Mouse (Mus musculus): ENCODE data around the gene Pelo.

Pelo gene

DNA sequence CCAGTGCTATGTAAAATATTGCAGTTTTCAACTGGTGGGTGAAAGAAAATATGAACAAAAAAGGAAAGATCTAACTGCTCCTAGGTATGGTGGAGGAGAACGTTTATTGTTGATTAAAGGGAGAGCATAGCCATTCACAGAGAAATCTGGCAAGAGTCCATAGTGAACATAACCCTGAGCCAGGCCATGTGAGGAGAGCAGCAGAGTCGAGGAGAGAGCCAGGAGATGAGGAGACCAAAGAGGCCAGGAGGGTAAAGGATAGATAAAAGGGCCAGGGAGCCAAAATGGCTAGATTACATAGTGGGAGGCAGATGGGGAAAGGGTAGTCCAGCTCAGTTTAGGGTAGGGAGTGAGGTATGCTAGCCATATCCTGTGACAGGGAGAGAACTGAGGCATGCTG, 6.2 kb upstream of the Pelo start:
- DNase-seq (ENCODE audit: low read depth), result no peak

DNA sequence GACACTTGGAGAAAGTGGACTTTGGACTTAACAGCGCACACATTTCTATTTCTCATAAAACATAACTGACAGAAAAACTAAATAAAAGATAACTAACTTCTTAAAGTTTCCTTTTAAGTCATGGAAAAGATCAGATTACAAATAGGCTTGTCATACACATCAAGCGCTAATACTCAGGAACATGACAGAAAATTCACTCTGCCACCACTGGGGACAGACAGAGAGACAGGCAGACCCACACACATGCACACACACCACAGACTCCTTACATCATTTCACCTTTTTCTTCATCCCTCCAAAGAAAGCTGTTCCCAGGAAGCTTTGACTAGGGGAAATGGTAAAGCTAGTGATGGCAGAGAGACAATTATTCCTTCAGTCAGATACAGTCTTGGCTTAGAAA, 5.4 kb upstream of the Pelo start:
- DNase-seq (ENCODE audit: low read depth), result no peak

DNA sequence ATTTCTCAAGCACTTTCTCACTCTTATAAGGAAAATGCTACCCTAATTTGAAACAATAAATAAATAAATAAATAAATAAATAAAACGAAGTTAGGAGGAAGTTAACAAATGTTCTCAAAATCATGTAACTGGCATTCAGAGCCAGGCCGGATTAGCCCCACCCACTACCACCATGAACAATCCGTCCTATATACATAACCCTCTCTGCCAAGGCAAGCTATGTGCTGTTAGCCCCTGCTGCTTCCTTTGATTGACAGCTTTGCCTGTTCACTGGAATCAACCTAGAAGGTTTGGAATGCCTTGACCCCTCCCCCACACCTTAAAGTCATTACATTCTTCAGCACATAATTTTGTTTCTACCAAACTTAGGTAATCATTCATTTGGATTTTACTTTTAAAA, 1.5 kb upstream of the Pelo start:
- no peak for DNase-seq (ENCODE audit: low read depth)

DNA sequence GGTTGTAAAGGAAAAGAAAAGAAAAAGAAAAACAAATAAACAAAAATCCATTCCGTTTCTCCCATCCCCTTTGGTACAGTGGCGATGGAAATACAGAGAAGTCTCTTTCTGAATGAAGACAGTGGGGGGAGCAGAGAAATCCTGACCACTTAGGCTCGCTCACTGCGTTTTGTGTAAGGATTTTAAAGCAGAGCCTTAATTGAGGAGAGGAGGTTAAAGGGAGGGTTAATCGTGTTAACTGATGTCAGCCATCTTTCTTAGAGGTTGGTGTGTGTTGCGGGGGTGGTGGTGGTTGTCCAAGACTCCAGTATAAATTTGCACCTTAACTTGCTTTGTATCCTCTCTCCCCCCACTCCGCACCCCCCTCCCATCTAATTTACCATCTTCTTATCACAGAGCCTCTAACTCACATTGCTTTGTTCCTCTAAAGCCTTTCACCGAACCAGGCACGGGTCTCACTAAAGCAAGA, 1.0 kb upstream of the Pelo start:
- no peak for DNase-seq (ENCODE audit: low read depth)

DNA sequence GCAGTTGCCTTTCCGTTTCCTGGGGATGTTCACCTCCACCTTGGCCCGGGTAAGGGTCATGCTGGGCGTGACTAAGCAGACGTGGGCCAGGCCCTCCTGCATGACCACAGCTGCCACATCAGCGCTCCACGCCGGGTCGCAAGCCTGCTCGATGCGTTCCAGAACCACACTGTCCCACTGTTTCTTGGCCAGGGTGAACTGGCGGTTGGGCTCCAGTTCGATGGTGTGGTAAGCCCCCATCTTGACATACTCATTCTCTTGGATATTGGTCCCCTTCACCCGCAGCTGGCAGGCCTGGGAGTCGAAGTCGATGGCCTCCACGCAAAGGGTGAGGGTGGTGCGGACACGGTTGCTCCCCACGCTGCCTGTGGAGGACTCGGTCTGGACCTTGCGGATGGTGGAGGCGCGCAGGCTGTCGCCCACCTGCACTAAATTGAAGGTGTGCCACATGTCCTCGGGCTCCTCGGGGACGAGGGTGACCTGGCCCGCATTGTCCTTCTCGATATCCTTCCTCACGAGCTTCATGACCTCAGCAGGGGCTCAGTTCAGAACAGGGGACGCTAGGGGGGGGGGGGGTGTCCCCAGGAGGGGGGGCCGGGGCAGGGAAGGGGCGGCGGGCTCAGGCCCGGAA, 476 bp downstream of the Pelo start:
- DNase-seq (ENCODE audit: low read depth), result no peak

DNA sequence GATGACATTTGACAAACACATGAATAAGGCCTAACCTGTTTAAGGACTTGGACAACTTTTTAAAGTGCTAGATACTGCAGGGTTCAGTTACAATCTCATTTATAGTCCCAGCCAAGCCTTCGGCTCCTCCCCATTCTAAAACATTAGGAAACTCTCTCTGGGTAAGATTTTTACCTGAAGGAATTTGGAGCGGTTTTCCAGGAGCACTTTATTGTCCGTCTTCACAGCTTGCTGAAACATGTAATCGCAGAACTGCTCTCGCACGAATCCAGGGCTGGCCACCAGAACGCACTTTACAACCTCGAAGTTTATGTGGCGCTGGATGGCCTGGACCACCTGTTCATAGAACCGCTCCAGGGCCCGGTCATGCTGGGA, 979 bp downstream of the Pelo start:
- no peak for DNase-seq (ENCODE audit: low read depth)

DNA sequence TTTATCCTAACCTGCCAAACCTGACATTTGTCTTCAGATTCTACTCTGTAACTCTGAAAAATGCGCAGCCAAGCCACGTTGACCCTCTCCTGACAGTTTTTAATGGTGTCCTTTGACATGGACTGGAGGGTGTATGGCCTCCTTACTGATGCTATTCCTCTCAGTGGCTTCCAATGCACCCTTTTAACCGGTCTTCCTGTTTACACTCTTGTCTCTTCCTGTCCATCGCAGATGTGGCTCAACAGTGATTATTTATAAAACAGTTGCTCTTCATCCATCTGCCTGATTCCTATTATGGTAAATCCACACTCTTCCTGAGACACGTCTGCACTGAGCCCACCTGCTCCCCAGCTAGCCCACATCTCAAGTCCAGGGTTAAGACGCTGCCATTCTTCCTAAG, 4.0 kb downstream of the Pelo start:
- no peak for DNase-seq (ENCODE audit: low read depth)

DNA sequence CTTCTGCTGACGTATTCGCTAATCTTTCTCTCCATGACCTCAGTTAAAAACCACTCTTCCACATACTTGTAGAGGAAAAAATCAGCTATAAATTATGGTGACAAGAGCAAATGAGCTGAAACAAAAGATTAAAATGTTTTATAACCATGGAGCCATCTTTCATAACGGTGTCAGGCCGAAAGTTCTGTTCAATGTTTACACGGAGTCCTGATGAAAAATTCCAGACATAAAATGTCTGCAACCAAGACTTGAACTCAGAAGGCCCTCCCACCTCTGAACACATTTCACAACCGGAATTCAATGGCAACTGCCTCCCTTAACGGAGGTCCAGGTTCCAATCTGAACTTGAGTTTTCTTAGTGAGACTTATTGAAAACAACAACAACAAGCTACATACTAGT, 7.6 kb downstream of the Pelo start:
- no peak for DNase-seq (ENCODE audit: low read depth)

DNA sequence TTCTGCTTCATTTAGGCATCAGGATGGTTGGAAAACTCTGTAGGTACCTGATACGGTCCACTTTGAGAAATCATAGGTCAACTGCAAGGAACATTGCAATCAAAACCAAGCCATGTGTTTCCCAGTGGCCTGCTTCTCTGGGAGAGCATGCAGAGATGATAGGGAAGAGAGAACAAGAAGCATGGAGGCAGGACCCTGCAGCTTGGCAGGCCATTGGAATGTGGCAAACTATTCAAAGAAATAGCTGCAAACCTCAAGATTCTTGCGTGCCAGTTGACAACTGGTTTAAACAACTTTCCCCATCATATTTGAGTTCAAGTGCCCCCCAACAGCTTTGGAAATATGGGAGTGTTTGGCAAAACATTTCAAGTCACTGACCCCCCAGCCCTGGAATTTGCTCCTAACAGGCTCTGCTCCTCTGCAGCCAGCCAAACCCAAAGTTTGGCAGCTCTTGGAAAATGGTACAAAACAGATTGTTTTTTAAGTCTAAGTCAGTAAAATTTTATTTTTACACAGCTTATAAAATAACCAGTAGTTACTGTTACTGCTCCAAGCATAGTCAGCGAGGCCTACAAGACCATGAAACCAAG, 9.9 kb downstream of the Pelo start:
- DNase-seq (ENCODE audit: low read depth), result no peak

DNA sequence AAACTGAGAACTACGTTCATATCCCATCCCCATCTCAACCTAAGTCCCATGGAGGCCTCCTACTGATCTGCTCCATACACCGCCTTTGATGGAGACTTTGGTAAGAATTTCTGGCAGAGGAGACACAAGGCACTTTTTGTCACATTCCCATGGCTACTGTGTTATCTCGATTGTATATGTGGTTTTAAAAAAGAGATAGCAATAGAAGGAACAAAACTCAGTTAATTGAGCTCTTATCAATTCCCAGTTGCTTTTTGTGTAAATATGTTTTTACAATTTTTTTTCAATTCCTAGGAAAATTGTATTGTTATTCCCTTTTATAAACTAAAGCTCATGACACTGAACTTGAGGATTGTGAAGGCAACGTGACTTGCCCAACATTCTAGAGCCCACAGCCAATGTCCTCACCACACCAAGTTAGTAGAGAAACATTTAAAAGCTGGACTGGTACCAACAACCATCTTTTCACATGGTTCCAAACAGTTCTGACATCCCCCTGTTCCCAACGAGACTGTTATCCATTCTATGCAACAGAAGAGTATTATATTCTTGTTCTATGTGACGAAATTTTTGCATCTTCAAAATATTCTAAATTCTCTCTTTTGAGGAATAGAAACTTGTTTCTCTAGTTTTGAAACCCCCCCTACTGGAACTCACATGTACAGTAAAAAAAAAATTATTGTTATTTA, 10.8 kb downstream of the Pelo start:
- no peak for DNase-seq (ENCODE audit: low read depth)

DNA sequence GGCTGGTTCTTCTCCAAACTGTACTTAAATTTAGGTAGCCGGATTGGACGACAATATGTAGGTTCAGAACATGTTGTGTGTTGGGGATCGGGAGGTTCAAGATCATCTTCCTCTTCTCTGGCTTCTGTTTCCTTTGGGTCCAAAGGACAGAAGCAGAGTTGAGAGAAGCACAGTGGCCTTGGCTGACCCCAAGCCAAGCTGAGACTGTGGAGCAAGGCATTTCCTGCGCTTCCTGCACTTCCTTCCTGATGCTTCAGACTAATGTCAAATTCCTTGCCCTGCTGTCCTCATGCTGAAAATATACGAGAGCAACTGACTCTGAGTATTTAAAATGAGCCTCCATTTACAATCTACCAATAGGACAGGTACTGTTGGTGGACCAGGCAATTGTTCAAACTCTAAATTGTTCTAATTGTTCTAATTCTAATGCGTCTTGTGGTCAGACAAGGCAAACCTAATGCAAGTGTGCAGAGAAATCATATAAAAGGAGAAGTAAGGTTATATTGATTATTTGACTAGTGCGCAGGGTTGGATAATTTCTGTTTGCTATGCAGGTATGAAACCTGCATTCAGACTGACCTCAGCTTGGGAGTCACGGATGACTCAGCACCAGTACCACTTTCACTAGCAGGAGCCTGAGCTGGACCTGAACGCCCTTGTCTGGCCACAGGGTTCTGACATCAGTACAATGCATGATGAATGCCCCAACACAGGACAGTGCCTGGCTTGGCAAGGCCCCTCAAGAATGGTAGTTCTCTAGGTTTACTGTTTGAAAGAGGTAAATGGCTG, 12.4 kb downstream of the Pelo start:
- DNase-seq (ENCODE audit: low read depth), result peak; percentile 23

DNA sequence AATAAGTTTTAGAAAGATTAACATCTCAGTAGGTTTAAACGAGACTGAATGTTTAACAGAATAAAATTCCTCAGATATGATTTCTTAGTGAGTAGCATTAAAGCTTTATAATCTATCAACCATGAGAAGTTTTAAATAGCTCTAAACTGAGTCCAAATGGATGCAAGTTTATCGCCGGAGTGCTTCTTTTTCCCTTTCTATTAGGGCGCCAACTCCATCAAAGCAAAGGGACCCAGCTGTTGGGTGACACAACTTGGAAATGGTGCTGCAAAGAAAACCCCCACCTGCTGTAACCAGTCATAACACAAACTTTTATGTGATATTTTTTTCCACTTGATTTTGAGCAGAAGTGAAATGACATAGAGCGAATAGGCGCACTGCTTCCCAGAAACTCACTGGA, 17.6 kb downstream of the Pelo start:
- no peak for DNase-seq (ENCODE audit: low read depth)

DNA sequence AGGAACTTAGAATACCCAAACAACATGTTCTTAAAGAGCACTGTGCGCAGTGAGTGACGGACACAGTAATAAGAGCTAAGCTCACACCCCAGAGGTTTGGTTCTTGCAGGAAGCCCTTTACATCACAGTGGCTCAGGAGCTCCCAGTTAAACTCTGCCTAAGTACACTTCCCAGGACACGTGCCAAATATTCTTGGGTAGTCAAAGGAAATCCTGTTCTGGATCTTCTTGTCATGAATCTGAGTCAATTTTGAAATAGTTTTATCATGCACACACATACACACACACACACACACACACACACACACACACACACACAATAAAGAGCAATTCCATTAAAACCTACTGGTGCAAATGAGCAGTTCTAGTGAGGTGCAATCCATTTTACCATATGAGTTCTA, 18.6 kb downstream of the Pelo start:
- no peak for DNase-seq (ENCODE audit: low read depth)

DNA sequence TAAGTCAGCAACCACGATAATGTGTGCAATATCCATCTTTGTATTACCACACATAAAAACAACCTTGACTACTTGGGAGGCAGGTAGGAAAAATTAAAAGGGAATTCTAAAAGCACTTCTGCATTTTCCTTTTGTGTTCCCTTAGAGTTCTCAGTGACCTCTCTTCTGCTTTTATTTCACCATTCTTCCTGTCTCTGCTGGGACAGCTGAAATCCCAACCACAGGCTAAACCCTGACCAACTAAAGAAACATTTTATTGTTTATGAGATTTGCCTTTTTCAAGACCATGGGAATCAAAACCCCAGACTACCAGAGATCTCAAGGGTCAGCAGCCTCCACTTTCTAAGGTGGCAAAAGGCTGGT, 22.0 kb downstream of the Pelo start:
- no peak for DNase-seq (ENCODE audit: low read depth)

DNA sequence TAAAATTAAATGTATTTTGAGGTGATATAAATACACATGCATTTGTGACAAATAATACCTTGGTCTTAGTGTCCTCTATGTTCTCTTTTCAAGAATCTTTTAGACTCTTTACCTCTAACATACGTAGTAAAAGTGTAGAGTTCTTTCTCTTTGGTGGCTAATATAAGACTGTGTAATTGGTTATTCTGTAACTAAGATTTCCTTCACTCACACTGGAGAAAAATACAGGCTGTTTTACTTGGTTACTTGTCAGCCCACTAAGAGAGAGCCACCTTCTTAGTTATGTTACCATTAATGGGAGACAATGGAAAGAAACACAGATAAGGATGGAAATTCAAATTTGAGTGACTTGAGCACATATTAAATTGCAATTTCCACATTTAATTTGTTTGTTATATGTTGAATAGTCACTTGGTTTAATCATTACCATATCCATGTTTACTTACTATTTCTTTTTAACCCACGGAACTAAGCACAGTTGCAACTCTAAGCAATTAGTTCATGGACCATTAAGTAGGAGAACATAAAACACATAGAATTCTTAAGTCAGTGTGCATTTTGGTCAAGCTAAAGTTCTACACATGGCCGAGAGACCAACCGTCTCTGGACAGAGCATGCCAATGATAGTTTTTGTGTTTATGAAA, 22.5 kb downstream of the Pelo start:
- DNase-seq (ENCODE audit: low read depth), result no peak

DNA sequence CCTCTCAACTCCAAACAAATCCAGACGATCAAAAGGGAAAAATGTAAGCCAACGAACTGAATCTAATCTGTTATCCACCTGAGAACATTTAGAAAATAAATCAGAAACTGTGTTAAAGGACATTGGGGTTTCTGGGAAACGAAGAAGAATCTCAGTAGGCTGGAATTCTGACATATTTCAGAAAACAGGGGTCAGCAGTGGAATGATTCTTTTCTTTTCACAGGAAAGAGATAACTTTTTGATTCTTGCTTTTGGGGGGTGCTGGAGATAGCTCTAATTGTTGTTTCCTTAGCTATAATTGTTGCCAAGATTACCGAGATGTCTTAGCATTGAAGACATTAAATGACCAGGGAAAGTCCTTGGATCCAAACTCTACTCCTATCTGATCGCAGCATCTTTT, 32.4 kb downstream of the Pelo start:
- DNase-seq (ENCODE audit: low read depth), result no peak

DNA sequence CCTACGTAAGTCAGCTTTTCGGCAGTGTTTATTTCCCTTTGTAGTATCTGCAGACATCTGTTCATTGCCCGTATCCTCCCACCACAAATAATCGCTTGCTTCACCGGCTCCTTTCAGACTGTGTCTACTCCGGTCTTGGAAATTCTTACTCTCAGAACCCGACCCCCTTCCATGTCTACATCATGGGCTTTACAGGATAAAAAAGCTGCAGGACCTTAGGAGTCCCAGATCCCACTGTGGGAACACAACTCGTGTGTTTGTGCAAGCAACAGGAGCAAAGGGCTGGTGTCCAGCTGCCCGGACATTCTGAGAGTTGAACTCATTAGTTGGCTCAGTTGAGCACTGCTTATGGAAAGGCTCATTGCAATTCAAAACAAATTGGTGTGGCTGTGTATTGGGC, 35.2 kb downstream of the Pelo start:
- no peak for DNase-seq (ENCODE audit: low read depth)

DNA sequence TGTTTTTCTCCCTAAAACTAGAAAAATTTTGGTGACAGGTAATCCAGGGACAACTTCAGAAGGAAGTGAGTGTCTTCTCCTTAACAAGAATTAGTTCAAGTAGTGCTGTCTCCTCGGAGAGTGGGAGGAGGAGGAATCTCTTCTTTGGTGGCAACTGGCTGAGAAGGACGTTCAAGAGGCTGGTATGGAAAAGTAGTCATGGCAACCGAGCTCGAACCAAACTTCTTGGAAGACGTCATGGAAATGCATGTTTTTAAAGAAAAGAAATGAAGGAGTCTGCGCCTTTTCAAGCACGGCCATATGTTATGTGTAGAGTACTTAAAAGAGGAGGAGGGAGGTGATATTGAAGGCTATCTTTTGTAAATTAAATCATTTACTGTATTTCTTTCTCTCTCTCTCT, 37.4 kb downstream of the Pelo start:
- DNase-seq (ENCODE audit: low read depth), result no peak

DNA sequence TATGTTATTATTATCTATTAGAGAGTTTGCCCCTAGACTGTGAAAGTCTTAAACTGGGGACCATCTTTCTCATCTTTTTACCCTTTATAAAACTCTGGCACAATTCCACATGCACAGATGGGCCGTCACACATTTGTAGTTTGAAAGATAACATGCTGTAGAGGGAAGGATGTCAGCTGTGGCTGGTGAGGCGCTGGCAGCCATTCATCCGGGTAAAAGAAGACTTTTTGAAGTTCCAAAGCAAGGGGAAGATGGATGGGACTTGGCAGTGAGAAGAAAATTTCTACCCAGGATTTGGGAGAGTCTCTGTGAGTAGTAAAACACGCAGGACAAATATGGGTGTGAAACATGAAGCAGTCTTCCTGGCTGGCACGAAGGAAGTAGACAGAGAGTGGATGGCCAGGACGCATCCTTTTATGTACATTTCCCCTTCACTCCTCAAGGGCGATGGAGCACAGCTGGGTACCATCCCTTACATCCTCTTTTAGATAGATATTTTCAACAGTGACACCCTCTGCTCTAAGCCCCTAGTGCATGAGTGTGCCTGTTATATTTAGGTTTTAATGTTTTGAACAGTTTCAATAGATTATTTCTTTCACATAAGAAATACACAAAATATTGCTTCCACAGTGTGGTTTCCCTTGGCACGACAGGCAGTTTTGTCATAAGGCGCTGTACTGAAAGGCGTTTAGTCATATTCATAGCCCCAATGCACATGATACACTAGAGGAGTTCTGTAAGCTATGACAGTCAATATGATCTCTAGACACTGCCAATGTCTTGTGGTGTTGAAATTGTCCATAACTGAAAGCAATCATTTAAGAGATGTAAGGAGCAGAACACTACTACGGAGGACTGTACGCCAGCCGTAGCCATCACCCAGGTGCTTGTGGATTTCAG, 39.1 kb downstream of the Pelo start:
- DNase-seq (ENCODE audit: low read depth), result no peak

DNA sequence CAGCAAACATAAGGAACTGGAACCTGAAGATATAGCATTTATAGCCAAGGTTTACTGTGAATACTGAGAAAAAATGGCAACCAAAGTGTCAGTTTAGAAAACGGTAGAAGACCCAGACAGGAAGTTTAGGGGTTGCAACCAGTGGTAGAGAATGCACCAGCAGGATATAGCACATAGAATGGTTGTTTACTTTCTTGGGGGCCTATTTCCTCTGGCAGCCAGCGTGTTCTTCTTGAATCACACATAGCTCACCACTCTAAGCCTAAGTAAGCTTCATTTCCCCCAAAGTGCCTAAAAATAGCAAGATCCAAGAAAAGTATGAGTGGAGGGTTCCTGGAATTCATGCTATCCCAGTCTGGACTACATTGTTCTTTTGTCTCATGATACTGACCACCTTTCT, 47.3 kb downstream of the Pelo start:
- no peak for DNase-seq (ENCODE audit: low read depth)
